Mouse (Mus musculus) megakaryocyte, embryonic 14.5 days (primary cell): ENCODE results near the gene Ripor2.

Source experiments
- FLI1 ChIP-seq: IDR thresholded peaks from 2 replicates; pipeline ENCODE4 v1.6.1; 2012; ENCODE audit warnings: low read length, inconsistent platforms, mixed read lengths
- GATA1 ChIP-seq: IDR thresholded peaks from 3 replicates; pipeline ENCODE4 v1.6.1; 2012; ENCODE audit warnings: mixed read lengths, low read length, inconsistent platforms, borderline replicate concordance

DNA sequence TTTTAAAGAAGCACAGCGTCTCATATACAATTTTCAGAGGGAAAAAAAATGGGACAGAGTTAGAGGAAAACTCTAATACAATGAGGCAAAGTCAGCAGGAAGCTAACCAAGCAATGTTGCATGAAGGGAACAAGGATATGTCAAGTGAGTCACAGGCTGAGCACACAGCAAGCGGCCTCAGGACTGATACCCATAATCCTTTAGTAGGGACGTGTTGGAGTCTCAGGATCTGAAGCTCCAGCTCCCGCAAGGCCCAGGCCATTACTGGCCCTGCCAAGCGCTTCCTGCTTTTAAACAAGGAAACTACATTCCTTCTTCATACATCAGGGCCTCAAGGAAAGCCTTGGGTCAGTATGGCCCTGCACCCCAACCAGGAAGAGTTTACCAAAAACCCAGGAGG lies 120.1 kb downstream of the Ripor2 start:
- no peak for TF ChIP-seq GATA1
- TF ChIP-seq FLI1: no peak
